Mouse (Mus musculus) hindbrain, embryonic 11.5 days (tissue): ENCODE data around the gene Ntf3. TPM values are rescaled to one million over a fixed set of nuclear protein-coding genes. Genes with fewer than 3 reads are reported as not detected.

Source experiments
- ATAC-seq: fragments of 200-750 bp; cut with Nextera tagmentation; 2 replicates; pipeline ENCODE4 v1.8.0; 2017; ENCODE audit warnings: mild to moderate bottlenecking, moderate TSS enrichment, moderate library complexity; ENCODE audit not compliant: low FRiP score
- DNase-seq: peaks from one replicate; pipeline ENCODE4 v3.0.0-alpha.2; 2015; ENCODE audit warnings: low spot score
- H3K27ac ChIP-seq: fragments of 300-500 bp; sonication (generic); 2 replicates; pipeline ENCODE4 v1.5.1; 2014; ENCODE audit warnings: mild to moderate bottlenecking, low read depth, low read length
- H3K27me3 ChIP-seq: fragments of 300-500 bp; sonication (generic); 2 replicates; pipeline ENCODE4 v1.6.1; 2014; ENCODE audit warnings: mild to moderate bottlenecking, low read length, moderate library complexity, mixed read lengths; ENCODE audit not compliant: control insufficient read depth, insufficient read depth
- H3K36me3 ChIP-seq: fragments of 300-500 bp; sonication (generic); 2 replicates; pipeline ENCODE4 v1.6.1; 2014; ENCODE audit warnings: mild to moderate bottlenecking, low read length, moderate library complexity, mixed read lengths; ENCODE audit not compliant: control insufficient read depth, insufficient read depth
- H3K4me1 ChIP-seq: fragments of 300-500 bp; sonication (generic); replicated peaks from 2 replicates; pipeline ENCODE4 v1.6.1; 2014; ENCODE audit warnings: low read length, mixed read lengths; ENCODE audit not compliant: control insufficient read depth, insufficient read depth
- H3K4me2 ChIP-seq: fragments of 300-500 bp; sonication (generic); replicated peaks from 2 replicates; pipeline ENCODE4 v1.6.1; 2014; ENCODE audit warnings: mild to moderate bottlenecking, low read depth, low read length
- H3K4me3 ChIP-seq: fragments of 300-500 bp; sonication (generic); 2 replicates; pipeline ENCODE4 v1.5.1; 2014; ENCODE audit warnings: low read depth, low read length
- H3K9ac ChIP-seq: fragments of 300-500 bp; sonication (generic); 2 replicates; pipeline ENCODE4 v1.6.1; 2014; ENCODE audit warnings: low read depth, low read length
- H3K9me3 ChIP-seq: fragments of 300-500 bp; sonication (generic); 2 replicates; pipeline ENCODE4 v1.6.1; 2016; ENCODE audit warnings: low read length; ENCODE audit not compliant: control insufficient read depth
- WGBS: fragments of 180-500 bp; shearing (Covaris S2); extraction: QIAGEN DNeasy Blood & Tissue Kit; methylation state at CpG from one replicate; pipeline ENCODE4 v1.1.7; 2014; 5-methylcytosine and 5-hydroxymethylcytosine counted together
- polyA plus RNA-seq: library from polyadenylated mRNA; unstranded; fragments of >200 nt; fragmentation: Nextera tagmentation; extraction: Ambion mirVana; gene quantifications from 2 replicates; pipeline ENCODE4 v1.2.1, GENCODE M21; 2014

The Ntf3 gene
- polyA plus RNA-seq, 1 experiment from 2014 or later, result 5.8 TPM

DNA sequence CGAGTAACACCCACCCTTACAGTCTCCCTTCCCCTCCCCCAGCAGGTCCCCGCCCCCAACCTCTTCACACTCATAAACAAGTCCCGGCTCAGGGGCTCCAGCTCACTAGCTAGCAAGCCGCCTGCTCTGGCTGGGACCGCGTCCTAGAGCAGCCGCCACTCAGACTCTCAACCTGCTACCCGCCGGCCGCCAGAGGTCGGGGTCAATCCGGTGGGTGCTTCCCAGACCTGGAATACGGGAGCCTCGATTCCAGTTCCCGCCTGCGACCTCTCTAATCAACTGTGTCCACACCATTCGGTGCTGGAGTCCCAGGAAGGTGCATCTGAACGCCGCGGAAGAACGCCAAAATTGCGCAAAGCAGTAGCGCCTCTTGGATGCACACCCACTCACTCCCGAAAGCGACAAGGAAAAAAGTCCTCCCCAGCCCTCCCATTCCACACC, 3.5 kb downstream of the Ntf3 start:
- H3K27me3 ChIP-seq, result peaks cover 43% of the 10 kb centered on the region
- peak overlapping the region; percentile 31; the same call in 1 of the 2 replicates for H3K9ac ChIP-seq
- ATAC-seq, result peak; percentile 44
- peak overlapping the region; percentile 40 for H3K4me3 ChIP-seq
- peaks cover 7% of the 10 kb centered on the region for H3K4me1 ChIP-seq
- under 1% methylated on average over 25 of the region's 25 CpGs for WGBS
- no peaks in the 10 kb centered on the region for H3K36me3 ChIP-seq
- no peak overlapping the region for H3K27ac ChIP-seq
- peak overlapping the region; percentile 76 for H3K4me2 ChIP-seq
- no peaks in the 10 kb centered on the region for H3K9me3 ChIP-seq
- DNase-seq, result peak; percentile 73

- H3K36me3 ChIP-seq, result no peaks in the 10 kb centered on the region
- 0 out of 2 replicates have a peak overlapping the region, but pooled peaks have one; percentile 38 for H3K9ac ChIP-seq
- H3K4me1 ChIP-seq, result peaks cover 7% of the 10 kb centered on the region
- peak; percentile 43 for DNase-seq
- H3K4me2 ChIP-seq, result peak overlapping the region; percentile 76
- WGBS, result 2% methylated on average over 10 of the region's 10 CpGs
- ATAC-seq, result 0 out of 2 replicates have a peak, but pooled peaks have one; percentile 17
- H3K27me3 ChIP-seq, result peaks cover 42% of the 10 kb centered on the region
- H3K27ac ChIP-seq, result no peak overlapping the region
- H3K4me3 ChIP-seq, result peak overlapping the region; percentile 40
- H3K9me3 ChIP-seq, result no peaks in the 10 kb centered on the region
Measured at GRCm38 (mm10) chr6:126162351-126162758, 4.4 kb downstream of the Ntf3 start.

- peak; percentile 13 for DNase-seq
- Histone ChIP-seq H3K27me3 (peaks cover 42% of the 10 kb centered on the region), H3K4me1 (peaks cover 7% of the 10 kb centered on the region)
Measured at GRCm38 (mm10) chr6:126161571-126162340, 5.0 kb downstream of the Ntf3 start.

GRCm38 (mm10) chr6:126160067-126160411, 6.7 kb downstream of the Ntf3 start:
- DNase-seq, result no peak
- no peak overlapping the region for H3K4me2 ChIP-seq
- H3K36me3 ChIP-seq, result no peaks in the 10 kb centered on the region
- H3K4me1 ChIP-seq, result peaks cover 5% of the 10 kb centered on the region
- no peak overlapping the region for H3K27ac ChIP-seq
- H3K4me3 ChIP-seq, result no peak overlapping the region
- no peaks in the 10 kb centered on the region for H3K9me3 ChIP-seq
- ATAC-seq, result no peak
- 74% methylated on average over 5 of the region's 5 CpGs for WGBS
- peaks cover 27% of the 10 kb centered on the region for H3K27me3 ChIP-seq
- no peak overlapping the region for H3K9ac ChIP-seq

More at GRCm38 (mm10) chr6:126161571-126162340, 5.0 kb downstream of the Ntf3 start:
- WGBS, result 53% methylated on average over 8 of the region's 8 CpGs
- H3K9me3 ChIP-seq, result no peaks in the 10 kb centered on the region
- no peaks in the 10 kb centered on the region for H3K36me3 ChIP-seq
- H3K4me3 ChIP-seq, result no peak overlapping the region
- H3K9ac ChIP-seq, result no peak overlapping the region
- ATAC-seq, result no peak
- H3K27ac ChIP-seq, result no peak overlapping the region
- peak overlapping the region; percentile 76; the same call in 1 of the 2 replicates for H3K4me2 ChIP-seq

DNA sequence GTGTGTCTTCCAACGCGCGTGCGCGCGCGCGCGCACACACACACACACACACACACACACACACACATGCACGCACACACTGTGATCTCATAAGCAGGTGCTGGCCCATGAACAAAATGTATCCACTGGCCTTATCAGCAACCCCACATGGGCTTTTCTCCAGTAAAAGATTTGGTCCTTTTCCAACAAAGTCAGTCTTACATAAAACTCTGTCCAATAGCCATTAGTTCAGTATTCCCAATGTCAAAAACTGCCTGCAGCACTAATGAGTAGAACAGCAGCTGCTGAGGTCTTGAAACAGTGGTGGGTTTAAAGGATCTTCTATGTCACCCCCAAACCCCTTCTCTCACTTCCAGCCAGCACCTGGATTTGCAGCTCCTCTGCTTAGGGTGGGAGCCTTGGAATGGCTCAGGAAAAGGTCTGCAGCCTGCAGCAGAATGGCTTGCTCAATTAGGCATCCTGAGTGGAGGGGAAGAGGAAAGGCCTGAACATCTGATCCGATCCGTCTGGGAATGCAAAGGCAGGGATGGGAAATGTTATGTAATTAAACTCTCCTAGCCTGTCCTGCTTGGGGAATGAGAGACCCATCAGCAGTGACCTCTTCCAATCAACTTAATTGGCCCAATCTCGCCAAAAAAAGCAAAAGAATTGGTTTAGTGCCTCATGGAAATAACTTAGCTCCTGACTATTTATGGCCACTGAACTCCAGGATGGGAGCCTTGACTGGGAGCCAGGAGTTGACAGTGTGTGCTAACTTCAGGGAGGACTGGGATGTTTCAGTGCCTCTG, 7.2 kb downstream of the Ntf3 start:
- peaks cover 22% of the 10 kb centered on the region for H3K27me3 ChIP-seq
- no peak overlapping the region for H3K4me2 ChIP-seq
- no peak for DNase-seq
- peaks cover 5% of the 10 kb centered on the region for H3K4me1 ChIP-seq
- H3K27ac ChIP-seq, result no peak overlapping the region
- H3K9me3 ChIP-seq, result no peaks in the 10 kb centered on the region
- no peak for ATAC-seq
- H3K9ac ChIP-seq, result no peak overlapping the region
- 90% methylated on average over 13 of the region's 13 CpGs for WGBS
- H3K36me3 ChIP-seq, result no peaks in the 10 kb centered on the region
- no peak overlapping the region for H3K4me3 ChIP-seq

GRCm38 (mm10) chr6:126155928-126156327, 10.8 kb downstream of the Ntf3 start:
- DNase-seq (no peak), ATAC-seq (no peak)
- Histone ChIP-seq H3K4me1 (no peaks in the 10 kb centered on the region), H3K9ac (no peak overlapping the region), H3K4me3 (no peak overlapping the region), H3K27me3 (no peaks in the 10 kb centered on the region), H3K27ac (no peak overlapping the region), H3K4me2 (no peak overlapping the region), H3K9me3 (no peaks in the 10 kb centered on the region), H3K36me3 (no peaks in the 10 kb centered on the region)
- WGBS, result 93% methylated on average over 2 of the region's 2 CpGs

DNA sequence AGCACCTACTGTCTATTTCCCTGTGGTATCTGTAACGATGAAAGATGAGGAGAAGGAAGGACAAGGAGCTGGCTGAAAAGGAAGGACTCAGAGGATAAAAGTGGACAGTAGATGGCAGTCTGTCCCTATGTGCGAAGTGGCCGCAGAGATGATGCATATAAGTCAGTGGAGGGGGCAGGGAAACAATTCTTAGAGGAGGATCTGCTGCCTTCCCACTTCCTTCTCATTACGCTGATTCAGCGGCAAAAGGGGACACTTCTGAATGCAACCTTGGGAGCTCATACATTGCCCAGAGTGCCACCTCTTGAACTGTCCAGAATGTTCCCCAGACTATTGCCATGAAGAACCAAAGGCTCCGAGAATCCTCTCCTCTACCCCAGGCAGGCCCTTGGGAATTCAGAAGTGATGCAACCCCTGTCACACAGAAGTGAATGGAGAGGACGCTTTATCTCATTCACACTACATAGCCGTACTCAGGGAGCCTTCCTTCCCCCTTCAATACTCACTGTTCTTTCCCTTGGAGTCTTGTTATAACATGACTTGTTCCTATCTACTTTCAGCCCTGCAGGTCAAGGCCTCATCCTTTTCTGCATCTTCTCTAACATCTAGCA, 12.2 kb downstream of the Ntf3 start:
- H3K27ac ChIP-seq, result no peak overlapping the region
- no peak overlapping the region for H3K4me3 ChIP-seq
- WGBS, result 45% methylated on average over 8 of the region's 8 CpGs
- no peaks in the 10 kb centered on the region for H3K4me1 ChIP-seq
- H3K9me3 ChIP-seq, result no peaks in the 10 kb centered on the region
- ATAC-seq (no peak), DNase-seq (peak; percentile 48)
- H3K9ac ChIP-seq, result no peak overlapping the region
- H3K27me3 ChIP-seq, result no peaks in the 10 kb centered on the region
- no peaks in the 10 kb centered on the region for H3K36me3 ChIP-seq
- H3K4me2 ChIP-seq, result no peak overlapping the region

DNA sequence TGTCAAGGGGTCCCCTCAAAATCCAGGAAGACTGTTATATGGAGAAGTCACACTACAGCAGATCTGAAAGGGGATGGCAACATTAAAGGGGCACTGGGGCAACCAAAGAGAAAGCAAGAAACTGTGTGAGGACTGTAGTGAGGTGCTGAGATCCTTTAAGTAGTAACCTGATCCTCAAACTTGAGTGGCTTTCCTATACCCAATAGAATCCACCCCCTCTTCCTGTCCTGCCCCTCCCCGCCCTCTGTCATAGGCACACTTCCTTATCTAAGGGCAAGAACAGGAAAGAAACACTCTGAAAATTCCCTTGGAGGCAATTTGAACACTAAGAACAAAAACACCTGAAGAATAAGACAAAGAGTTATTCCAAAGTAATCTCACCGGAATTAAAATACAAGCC, 13.6 kb downstream of the Ntf3 start:
- ATAC-seq (no peak), DNase-seq (no peak)
- H3K4me1 ChIP-seq, result no peaks in the 10 kb centered on the region
- no peak overlapping the region for H3K27ac ChIP-seq
- no peaks in the 10 kb centered on the region for H3K36me3 ChIP-seq
- H3K4me3 ChIP-seq, result no peak overlapping the region
- no peaks in the 10 kb centered on the region for H3K9me3 ChIP-seq
- no peaks in the 10 kb centered on the region for H3K27me3 ChIP-seq
- no peak overlapping the region for H3K9ac ChIP-seq
- no peak overlapping the region for H3K4me2 ChIP-seq
- 80% methylated on average over 2 of the region's 2 CpGs for whole genome bisulfite sequencing
